Mouse (Mus musculus) embryonic facial prominence, embryonic 10.5 days (tissue): ENCODE results near the gene Jmjd8. TPM values are rescaled to one million over a fixed set of nuclear protein-coding genes. Genes with fewer than 3 reads are reported as not detected.
A peak's percentile ranks its signal among the peaks of the same experiment; 100 is the strongest.

Experiments
- DNase-seq: peaks from one replicate; pipeline ENCODE4 v3.0.0-alpha.2; 2017; ENCODE audit warnings: low spot score
- H3K27ac ChIP-seq: fragments of 300-500 bp; sonication (generic); replicated peaks from 2 replicates; pipeline ENCODE4 v1.5.1; 2016; ENCODE audit warnings: mild to moderate bottlenecking
- H3K27me3 ChIP-seq: fragments of 300-500 bp; sonication (generic); replicated peaks from 2 replicates; pipeline ENCODE4 v1.6.1; 2016; ENCODE audit warnings: low read depth, mild to moderate bottlenecking; ENCODE audit not compliant: poor library complexity, severe bottlenecking
- H3K36me3 ChIP-seq: fragments of 300-500 bp; sonication (generic); replicated peaks from 2 replicates; pipeline ENCODE4 v1.6.1; 2016; ENCODE audit warnings: mild to moderate bottlenecking, moderate library complexity
- H3K4me1 ChIP-seq: fragments of 300-500 bp; sonication (generic); 2 replicates; pipeline ENCODE4 v1.6.1; 2016
- H3K4me3 ChIP-seq: fragments of 300-500 bp; sonication (generic); 2 replicates; pipeline ENCODE4 v1.5.1; 2016; ENCODE audit warnings: mild to moderate bottlenecking, moderate library complexity
- H3K9me3 ChIP-seq: fragments of 300-500 bp; sonication (generic); 2 replicates; pipeline ENCODE4 v1.6.1; 2016; ENCODE audit warnings: mild to moderate bottlenecking
- WGBS: fragments of 180-500 bp; shearing (Covaris S2); methylation state at CpG from one replicate; pipeline ENCODE4 v1.1.7; 2016; 5-methylcytosine and 5-hydroxymethylcytosine counted together
- polyA plus RNA-seq: library from polyadenylated mRNA; unstranded; fragments of >200 nt; fragmentation: Nextera tagmentation; extraction: Ambion mirVana; gene quantifications from 2 replicates; pipeline ENCODE4 v1.2.1, GENCODE M21; 2016

The Jmjd8 gene
- polyA plus RNA-seq, 1 experiment from 2014 or later: 50.5 TPM

DNA sequence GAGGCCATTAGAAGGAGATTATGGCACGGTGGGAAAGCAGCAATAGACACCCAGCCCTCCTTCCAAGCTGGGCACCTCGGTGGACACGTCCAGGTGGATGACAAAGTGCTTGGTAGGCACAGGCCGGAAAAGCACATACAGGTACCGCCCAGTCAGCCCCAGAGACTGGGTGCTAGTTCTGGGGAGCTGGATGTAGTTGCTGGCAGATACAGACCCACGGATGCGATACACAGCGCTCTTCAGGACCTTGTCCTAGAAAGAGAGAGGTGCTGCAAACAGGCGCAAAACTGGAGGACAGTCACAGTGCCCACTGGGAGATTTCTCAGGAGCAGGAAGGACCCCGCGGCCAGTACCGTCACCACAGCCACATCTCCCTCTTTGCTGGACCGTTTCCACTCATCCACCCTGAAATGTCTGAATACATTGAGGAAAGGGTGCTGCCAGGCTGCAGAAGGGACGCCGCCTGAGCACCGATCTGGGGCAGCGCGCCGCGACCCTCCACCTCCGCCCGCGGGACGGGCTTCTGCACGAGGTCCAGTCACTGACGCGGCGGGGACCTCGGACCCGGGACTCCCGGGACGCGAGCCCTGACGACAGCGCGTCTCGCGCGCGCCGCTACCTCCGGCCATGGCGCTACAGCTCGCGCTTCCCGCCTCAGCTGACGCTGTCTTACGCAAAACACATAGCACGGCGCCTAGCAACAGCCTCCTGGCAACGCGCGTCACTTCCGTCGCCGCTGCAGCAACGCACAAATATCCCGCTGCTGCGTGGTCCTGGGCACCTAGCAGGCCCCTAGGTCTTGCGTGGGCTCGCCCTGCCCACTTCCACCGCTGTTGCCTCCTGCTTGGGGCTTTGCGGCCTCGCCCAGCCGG lies 32.4 kb downstream of the Jmjd8 start, which contains the start of gene Wdr90:
TSS of gene Wdr90 (minus strand) at position 670 of the 872 bp plus-strand sequence.
- peak; percentile 93 for DNase-seq
- Histone ChIP-seq H3K9me3 (no peaks in the 10 kb centered on the region), H3K36me3 (peaks cover 26% of the 10 kb centered on the region), H3K4me3 (peak within 1 kb of the TSS; percentile 84), H3K27ac (peak within 1 kb of the TSS; percentile 93), H3K27me3 (no peaks in the 10 kb centered on the region), H3K4me1 (peaks cover 23% of the 10 kb centered on the region)
- WGBS: 5% methylated on average over 65 of the region's 65 CpGs

DNA sequence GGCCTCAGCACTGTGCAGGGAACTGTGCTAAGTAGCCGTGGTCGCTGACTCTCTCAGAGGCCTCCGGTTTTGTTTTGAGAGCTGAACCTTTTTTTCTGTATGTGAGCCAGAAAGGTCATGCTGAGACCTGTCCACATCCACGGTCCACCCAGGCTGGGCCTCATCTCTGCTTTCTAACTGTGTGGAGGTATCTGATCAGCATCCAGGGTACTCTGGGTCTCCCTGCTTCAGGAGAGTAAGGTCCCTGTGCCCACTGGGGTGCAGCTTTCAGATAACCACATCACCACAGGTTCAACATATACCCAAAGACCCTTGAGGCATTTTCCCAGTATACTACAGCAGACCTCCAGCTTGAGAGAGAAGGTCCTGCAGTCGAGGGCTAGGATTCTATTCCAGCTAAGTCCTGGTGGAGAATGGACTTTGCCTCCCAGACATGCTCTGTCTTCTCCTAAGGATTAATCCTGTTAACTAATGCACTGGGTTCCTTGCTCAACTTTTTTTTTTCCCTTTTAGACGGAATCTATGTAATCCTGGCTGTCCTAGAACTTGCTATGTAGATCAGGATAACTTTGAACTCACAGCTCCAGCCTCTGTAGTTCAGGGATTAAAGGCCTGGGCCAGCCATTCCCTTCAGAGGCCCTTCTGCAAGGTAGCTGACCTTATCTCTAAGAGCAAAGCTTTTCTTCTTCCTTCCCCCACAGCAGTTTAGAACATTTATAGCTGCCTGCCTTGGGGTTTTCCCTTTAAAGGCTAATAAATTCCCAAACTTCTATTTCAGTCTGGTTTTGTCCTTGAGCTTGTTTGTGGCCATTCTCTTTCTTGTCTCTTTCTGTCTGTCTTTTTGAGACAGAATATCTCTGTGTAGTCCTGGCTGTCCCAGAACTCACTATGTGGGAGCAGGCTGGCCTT lies 33.3 kb downstream of the Jmjd8 start:
- Histone ChIP-seq H3K27ac (peak overlapping the region; percentile 93), H3K4me1 (peaks cover 23% of the 10 kb centered on the region), H3K4me3 (peak overlapping the region; percentile 84), H3K9me3 (no peaks in the 10 kb centered on the region), H3K36me3 (peaks cover 20% of the 10 kb centered on the region), H3K27me3 (no peaks in the 10 kb centered on the region)
- 13% methylated on average over 6 of the region's 6 CpGs for WGBS
- DNase-seq: no peak

DNA sequence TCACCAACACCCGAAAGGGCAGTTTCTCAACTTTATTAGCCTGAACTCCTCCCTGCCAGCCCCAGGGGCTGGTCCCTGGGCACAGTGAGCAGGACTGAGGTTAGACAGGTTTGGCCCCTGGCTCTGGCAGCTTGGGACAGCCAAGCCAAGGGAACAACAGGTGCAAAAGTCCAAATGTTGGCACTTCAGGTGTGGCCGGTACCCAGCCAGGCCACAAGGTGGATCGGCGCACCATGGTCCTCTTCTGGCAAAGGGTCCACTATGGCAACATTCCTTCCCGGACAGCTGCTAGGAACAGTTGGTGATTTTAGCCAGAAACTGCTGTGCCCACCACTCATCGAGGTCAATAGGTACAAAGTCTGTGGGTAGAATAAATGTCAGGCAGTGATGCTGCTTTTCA lies 35.0 kb downstream of the Jmjd8 start:
- Histone ChIP-seq H3K4me1 (peaks cover 38% of the 10 kb centered on the region), H3K9me3 (no peaks in the 10 kb centered on the region), H3K27ac (no peak overlapping the region), H3K36me3 (peaks cover 9% of the 10 kb centered on the region), H3K27me3 (no peaks in the 10 kb centered on the region), H3K4me3 (no peak overlapping the region)
- 88% methylated on average over 6 of the region's 6 CpGs for WGBS
- DNase-seq: no peak

DNA sequence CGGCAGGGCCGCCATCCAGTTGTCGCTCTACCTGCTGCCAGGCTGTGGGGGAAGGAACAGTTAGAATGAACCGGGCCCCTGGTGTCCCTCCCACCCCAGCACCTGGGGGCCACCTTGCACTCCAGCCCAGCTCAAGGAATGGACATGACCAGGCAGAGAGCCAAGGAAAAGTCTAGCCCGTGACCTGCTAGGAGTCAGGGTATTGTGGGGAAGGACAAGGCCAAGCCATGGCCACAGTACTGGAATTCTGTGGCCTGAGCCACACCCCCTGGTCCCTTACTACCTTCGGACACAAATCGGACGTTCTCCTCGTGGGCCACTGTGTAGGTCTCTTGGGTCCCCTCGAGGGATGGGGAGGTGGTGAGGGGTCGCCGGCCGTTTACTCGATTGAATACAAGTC lies 35.6 kb downstream of the Jmjd8 start:
- no peak for DNase-seq
- 88% methylated on average over 14 of the region's 14 CpGs for WGBS
- no peaks in the 10 kb centered on the region for H3K27me3 ChIP-seq
- H3K4me1 ChIP-seq: peaks cover 43% of the 10 kb centered on the region
- H3K4me3 ChIP-seq: no peak overlapping the region
- no peak overlapping the region for H3K27ac ChIP-seq
- H3K9me3 ChIP-seq: no peaks in the 10 kb centered on the region
- peaks cover 5% of the 10 kb centered on the region; the same call in 1 of the 2 replicates for H3K36me3 ChIP-seq

DNA sequence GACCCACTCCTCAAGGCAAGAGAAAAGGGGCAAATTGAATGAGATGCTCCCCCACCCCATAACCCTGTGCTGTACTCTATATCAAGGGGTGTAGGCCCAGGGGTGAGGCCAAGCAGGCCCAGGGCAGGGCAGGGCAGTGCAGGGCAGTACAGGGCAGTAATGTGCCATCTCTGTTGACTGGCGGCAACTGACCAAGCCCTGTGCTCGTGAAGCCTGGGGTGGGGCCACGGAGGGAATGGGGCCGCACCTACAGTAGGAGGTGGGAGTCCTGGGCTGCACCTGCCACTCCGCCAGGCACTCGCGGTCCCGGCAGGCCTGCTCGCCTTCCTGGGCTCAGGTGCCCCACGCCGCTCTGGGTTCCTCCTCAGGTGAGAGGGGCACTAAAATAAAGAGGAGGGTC lies 36.6 kb downstream of the Jmjd8 start:
- 89% methylated on average over 11 of the region's 11 CpGs for WGBS
- H3K27ac ChIP-seq: no peak overlapping the region
- H3K4me3 ChIP-seq: no peak overlapping the region
- DNase-seq: no peak
- H3K4me1 ChIP-seq: peaks cover 43% of the 10 kb centered on the region
- no peaks in the 10 kb centered on the region for H3K9me3 ChIP-seq
- no peaks in the 10 kb centered on the region for H3K27me3 ChIP-seq
- peaks cover 4% of the 10 kb centered on the region; the same call in 1 of the 2 replicates for H3K36me3 ChIP-seq

DNA sequence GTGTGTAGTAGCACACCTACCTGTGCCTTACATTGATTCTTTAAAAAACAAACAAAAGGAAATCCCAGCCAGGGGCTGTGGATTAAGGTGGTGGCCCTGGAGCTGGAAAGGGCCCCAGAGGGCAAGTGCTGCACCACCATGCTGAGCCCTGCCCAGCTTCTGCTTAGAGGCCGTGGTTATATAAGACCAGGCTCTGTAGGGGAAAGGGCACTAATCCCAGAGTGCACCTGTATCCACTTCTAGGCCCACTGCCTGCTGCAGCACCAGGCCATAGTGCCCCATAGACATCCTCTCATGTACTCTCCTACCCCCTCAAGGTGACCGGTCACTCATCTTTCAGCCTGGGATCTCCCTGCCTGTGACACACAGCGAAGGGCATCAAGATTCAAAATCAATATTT lies 37.5 kb downstream of the Jmjd8 start:
- no peak overlapping the region for H3K4me3 ChIP-seq
- 90% methylated on average over 3 of the region's 3 CpGs for WGBS

DNA sequence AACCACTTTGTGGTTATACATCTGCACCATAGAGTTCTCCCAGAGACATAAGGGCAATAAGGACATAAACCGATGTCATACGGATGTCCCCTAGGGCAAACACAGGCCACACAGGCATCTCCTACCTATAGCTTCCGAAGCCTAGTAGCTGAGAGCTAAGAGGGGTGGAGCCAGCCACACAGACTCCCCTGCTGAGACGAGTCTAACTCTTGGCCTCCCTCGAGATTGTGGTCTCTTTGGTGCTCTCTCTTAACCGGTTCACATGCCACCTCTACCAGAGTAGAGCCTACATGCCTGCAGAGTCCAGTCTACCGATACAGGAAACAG lies 38.8 kb downstream of the Jmjd8 start:
- Histone ChIP-seq H3K36me3 (peaks cover 4% of the 10 kb centered on the region; the same call in 1 of the 2 replicates), H3K4me1 (peaks cover 25% of the 10 kb centered on the region), H3K4me3 (peak overlapping the region; percentile 92), H3K9me3 (no peaks in the 10 kb centered on the region), H3K27me3 (no peaks in the 10 kb centered on the region), H3K27ac (no peak overlapping the region; the same call in 1 of the 2 replicates)
- 15% methylated on average over 7 of the region's 7 CpGs for WGBS
- DNase-seq: no peak

More for the DNA sequence above, 37.5 kb downstream of the Jmjd8 start:
- Histone ChIP-seq H3K9me3 (no peaks in the 10 kb centered on the region), H3K36me3 (peaks cover 4% of the 10 kb centered on the region; the same call in 1 of the 2 replicates), H3K4me1 (peaks cover 34% of the 10 kb centered on the region), H3K27ac (no peak overlapping the region), H3K27me3 (no peaks in the 10 kb centered on the region)
- no peak for DNase-seq

DNA sequence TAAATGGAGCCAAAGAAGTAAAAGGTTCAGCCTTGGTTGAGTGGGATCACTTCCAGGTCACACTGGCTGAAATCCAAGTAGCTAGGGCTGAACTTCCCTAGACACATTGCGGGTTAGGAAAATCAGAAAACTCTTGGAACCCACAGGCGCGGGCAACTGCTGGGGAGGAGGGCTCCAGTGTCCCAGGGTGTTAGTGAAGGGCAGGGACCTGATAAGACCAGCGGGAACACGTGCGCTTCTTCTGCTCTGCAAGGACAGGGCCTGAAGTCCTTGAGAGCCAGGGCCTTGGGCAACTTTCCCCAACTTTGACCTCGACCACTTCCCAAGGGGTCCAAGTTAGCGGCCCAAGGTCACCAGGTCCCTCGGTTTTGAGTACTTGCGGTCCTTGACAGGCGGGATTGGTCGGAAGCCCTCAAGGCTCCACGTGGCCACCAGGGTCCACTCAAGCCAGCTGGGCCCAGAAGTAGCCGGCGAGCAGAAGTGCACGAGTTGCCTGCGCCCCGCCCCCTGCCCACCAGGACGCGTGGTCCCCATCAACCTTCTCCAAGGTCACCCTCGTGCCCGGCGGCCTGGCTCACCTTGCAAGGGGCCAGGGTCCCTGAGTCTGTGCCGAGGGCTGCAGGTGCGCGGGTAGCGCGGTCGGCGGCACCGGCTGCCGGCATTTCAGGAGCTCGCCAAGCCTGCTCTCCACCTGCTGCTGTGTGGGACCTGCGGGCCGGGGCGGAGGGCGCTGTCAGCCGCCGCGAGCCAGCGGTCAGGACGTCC lies 39.4 kb downstream of the Jmjd8 start:
- Histone ChIP-seq H3K4me1 (peaks cover 30% of the 10 kb centered on the region), H3K9me3 (no peaks in the 10 kb centered on the region), H3K36me3 (peaks cover 4% of the 10 kb centered on the region; the same call in 1 of the 2 replicates), H3K27ac (peak overlapping the region; percentile 80), H3K4me3 (peak overlapping the region; percentile 92), H3K27me3 (no peaks in the 10 kb centered on the region)
- peak; percentile 73 for DNase-seq
- 1% methylated on average over 42 of the region's 42 CpGs for WGBS

DNA sequence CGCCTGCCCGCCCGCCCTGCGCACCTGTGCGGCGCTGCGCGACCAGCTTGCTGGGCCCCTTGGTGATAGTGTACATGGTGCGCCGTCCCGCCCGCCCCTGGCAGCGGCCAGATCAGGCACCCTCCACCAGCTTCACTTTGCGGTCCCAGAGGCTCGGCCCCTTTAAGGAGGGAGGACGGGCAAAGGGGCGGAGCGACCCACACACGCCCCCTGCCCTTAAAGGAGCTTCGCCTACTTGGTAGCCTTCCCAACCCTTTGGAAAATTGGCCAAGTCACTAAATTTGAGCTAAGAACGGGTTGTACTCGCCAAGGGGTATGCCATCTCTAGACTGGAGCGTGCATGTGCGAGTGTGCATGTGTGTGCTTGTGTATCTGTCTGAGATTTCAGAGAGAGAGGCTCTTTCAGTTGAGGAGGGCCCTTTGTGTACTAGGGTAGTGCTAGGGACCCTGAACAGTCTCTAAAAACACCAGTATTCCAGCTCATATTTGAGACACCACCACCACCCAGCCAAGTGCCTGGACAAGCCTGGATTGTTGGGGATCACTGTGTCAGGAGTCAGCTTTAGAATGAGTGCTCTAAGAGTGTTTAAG lies 40.0 kb downstream of the Jmjd8 start, which contains the start of gene Mcrip2:
TSS of gene Mcrip2 (minus strand) at position 164 of the 591 bp plus-strand sequence.
- Histone ChIP-seq H3K4me3 (peak within 1 kb of the TSS; percentile 92), H3K27me3 (no peaks in the 10 kb centered on the region), H3K9me3 (no peaks in the 10 kb centered on the region), H3K4me1 (peaks cover 33% of the 10 kb centered on the region), H3K27ac (peak within 1 kb of the TSS; percentile 80), H3K36me3 (peaks cover 4% of the 10 kb centered on the region; the same call in 1 of the 2 replicates)
- WGBS: under 1% methylated on average over 24 of the region's 24 CpGs
- DNase-seq: peak; percentile 85

DNA sequence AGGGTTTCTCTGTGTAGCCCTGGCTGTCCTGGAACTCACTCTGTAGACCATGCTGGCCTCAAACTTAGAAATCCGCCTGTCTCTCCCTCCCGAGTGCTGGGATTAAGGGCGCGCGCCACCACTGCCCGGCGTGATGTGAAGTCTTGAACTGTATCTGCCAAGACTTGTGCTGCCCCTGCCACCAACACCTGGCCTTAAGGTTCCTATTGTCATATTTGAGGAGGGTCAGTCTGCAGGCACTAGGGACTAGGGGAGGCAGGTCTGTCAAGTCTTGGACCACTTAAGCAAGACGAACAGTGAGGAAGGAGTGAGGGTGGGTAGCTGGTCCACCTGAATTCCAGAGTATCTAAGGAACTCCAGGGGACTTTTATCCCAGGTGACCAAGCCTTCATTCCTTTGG lies 40.8 kb downstream of the Jmjd8 start:
- H3K9me3 ChIP-seq: no peaks in the 10 kb centered on the region
- no peak for DNase-seq
- WGBS: 87% methylated on average over 8 of the region's 8 CpGs
- H3K27me3 ChIP-seq: no peaks in the 10 kb centered on the region
- 0 out of 2 replicates have a peak overlapping the region, but pooled peaks have one; percentile 6 for H3K4me3 ChIP-seq
- H3K27ac ChIP-seq: no peak overlapping the region
- H3K36me3 ChIP-seq: no peaks in the 10 kb centered on the region
- peaks cover 41% of the 10 kb centered on the region for H3K4me1 ChIP-seq

DNA sequence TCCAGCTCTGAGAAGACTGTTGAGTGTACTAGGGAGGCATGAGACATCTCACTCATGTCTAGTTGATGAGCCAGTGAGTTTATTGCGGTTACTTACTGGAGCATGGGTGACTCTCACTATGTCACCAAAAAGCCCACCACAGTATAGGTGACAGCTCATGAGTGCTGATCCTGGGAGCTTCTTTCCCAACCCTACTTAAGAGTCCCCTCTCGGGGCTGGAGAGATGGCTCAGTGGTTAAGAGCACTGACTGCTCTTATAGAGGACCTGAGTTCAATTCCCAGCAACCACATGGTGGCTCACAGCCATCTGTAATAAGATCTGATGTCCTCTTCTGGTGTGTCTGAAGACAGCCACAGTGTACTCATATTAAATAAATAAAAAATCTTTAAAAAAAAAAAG lies 41.3 kb downstream of the Jmjd8 start:
- Histone ChIP-seq H3K4me1 (peaks cover 41% of the 10 kb centered on the region), H3K27ac (no peak overlapping the region), H3K27me3 (no peaks in the 10 kb centered on the region), H3K9me3 (no peaks in the 10 kb centered on the region), H3K36me3 (no peaks in the 10 kb centered on the region), H3K4me3 (no peak overlapping the region)
- WGBS: 91% methylated on average over 2 of the region's 2 CpGs
- no peak for DNase-seq
